Mouse (Mus musculus) thymus, postnatal 0 days (tissue): ENCODE measurements at regions not wholly inside any gene's neighbourhood (a gene's known extent, or its start where the extent isn't known, plus 50 kb on each side); places are given as distances from the start of the nearest gene placed in this dataset.

ENCODE experiments used
- DNase-seq: peaks from one replicate; pipeline ENCODE4 v3.0.0-alpha.2; 2015; ENCODE audit warnings: low spot score
- microRNA counts: library from miRNA; unstranded; fragments of <30 nt; microRNA quantifications from one replicate; lab custom pipeline; 2015
- microRNA-seq: library from miRNA; unstranded; fragments of <30 nt; microRNA quantifications from one replicate; pipeline ENCODE4, GENCODE M21; 2016; ENCODE audit warnings: borderline number of aligned reads

- DNase-seq: no peak
Observed at GRCm38 (mm10) chr15:68384571-68385335, 1884.0 kb upstream of the Lrrc6 start.

GRCm38 (mm10) chr15:68375166-68375565 is 1874.5 kb upstream of the Lrrc6 start:
- no peak for DNase-seq

DNA sequence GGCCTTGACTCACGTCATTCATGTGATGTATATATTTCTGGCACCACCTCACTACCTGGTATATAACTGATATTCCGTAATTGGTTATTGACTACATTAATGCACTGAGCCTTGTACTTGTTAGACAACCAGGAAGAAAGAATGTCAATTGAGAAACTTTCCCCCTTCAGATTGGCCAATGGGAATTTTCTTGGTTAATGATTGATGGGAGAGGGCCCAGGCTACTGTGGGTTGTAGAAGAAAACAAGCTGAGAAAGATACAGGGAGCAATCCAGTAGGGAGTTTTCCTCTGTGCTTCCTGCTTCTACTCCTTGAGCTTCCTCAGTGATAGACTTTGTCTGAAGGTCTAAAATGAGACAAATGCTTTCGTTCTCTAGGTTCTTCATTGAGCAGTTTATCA is 1866.1 kb upstream of the Lrrc6 start:
- DNase-seq: no peak

- peak; percentile 100 for DNase-seq
Observed at GRCm38 (mm10) chr15:68363058-68363735, 1862.5 kb upstream of the Lrrc6 start.

DNA sequence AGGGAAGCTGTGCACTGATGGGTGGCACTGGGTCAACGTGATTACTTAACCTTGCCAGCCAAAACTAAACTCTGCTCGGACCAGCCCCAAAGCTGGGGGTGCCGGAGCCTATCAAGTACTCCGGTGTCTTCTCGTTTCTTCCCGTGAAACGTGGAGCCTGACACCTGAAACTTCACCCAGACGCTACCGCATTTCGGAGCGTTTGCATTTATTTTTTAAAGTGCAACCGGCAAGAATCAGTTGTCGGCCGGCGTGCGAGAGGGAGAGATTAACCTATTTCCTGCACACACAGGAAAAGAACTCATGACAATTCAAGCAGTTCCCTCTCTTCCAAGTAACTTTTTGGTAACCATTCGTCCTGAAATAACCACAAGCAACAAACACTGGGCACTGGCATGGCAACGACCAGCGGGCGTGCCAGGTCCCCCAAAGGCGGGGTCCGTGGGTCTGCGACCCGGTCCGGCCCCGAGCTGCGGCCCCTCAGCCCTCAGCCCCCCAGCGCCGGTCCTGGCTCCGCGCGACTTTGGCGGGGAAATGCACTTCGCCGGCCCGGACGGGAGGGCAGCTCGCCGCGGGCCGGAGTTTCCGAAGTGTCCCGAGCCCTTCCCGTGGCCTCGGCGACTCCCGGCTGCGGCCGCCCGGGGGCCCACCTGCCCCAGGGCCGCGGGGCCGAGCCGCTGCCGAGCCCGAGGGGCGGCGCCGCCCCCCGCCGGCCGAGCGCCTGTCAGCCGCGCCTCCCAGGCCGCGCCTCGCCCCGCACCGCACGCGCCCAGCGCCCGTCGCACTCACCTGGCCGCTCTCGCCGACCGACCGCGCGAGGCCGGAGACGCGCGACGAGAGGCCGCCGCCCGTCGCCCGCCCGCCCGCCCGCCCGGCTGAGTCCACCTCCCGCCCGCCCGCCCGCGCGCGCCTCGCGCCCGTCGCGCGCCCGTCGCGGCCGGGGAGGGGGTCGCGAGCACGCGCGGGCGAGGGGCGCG is 1861.7 kb upstream of the Lrrc6 start:
- peak; percentile 52 for DNase-seq

- no peak for DNase-seq
Observed at GRCm38 (mm10) chr15:68360956-68361908, 1860.5 kb upstream of the Lrrc6 start.

GRCm38 (mm10) chr15:68359496-68359895 is 1858.8 kb upstream of the Lrrc6 start:
- no peak for DNase-seq

- no peak for DNase-seq
Observed at GRCm38 (mm10) chr15:68355957-68356356, 1855.2 kb upstream of the Lrrc6 start.

DNA sequence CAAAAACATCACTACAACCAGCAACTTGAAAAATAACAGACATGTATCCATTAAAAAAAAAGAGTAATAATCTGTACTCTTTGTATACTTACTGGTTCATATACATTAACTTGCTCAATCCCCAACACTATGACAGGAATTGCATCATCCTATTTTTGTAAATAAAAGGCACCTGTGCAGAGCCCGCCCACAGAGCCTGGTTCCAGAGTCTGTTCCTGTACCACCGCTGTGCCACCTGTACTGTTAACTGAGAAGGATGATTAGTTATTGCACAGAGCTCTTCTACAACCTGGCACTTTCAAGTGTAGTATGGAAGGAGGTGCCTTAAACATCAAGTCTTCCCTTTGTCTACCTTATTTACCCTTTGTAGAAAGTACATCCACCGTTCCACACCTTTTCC is 1843.9 kb upstream of the Lrrc6 start:
- no peak for DNase-seq

GRCm38 (mm10) chr15:68342542-68342941 is 1841.8 kb upstream of the Lrrc6 start:
- DNase-seq: no peak

DNA sequence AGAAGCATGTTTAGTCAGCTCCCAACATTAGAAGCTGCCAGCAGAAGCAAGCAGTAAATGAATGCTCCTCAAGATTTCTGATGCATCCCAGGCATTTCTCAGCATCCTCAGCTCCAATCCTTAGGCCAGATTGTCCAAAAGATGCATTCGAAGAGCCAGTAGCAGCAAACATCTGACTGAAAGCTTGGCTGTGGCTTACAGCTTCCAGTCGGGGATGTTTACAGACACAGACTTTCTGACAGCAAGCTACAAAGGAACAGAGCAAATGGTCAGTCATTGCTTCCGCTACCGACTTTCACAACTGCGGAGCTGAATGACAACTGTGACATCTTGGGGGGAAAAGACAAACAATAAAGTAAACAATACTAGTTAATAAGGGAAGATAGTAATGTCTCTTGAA is 1840.3 kb upstream of the Lrrc6 start:
- DNase-seq: no peak

GRCm38 (mm10) chr15:68337264-68337663 is 1836.6 kb upstream of the Lrrc6 start:
- DNase-seq: no peak

GRCm38 (mm10) chr15:68335837-68336236 is 1835.1 kb upstream of the Lrrc6 start:
- DNase-seq: no peak

- DNase-seq: no peak
Observed at GRCm38 (mm10) chr15:68316116-68316515, 1815.4 kb upstream of the Lrrc6 start.

MicroRNAs encoded in the stretch of these regions (microRNA counts, 519-probe panel; counts per million panel counts)
- microRNA mmu-miR-30b (lab: Ali Mortazavi, UCI) (6,482 counts per million, percentile 91 among the panel's probes with 10 or more counts), microRNA mmu-miR-30d (lab: Ali Mortazavi, UCI) (6,913 counts per million, percentile 93 among the panel's probes with 10 or more counts)

Small RNA genes in the stretch of these regions (microRNA-seq; reads per million reads assigned to microRNA genes)
- gene Mir30b: 429 reads per million, percentile 62 among the genes with 10 or more reads in this experiment
- gene Mir30d: 11,660 reads per million, percentile 93 among the genes with 10 or more reads in this experiment
